Mouse (Mus musculus) ES-Bruce4 (cell line): ENCODE measurements around the gene Aamp. TPM values are rescaled to one million over a fixed set of nuclear protein-coding genes. Genes with fewer than 3 reads are reported as not detected.

Source experiments
- H3K27ac ChIP-seq: 2 replicates; pipeline ENCODE4 v1.5.1; 2012; ENCODE audit warnings: low read length, inconsistent platforms; ENCODE audit not compliant: insufficient read depth
- H3K27me3 ChIP-seq: 2 replicates; pipeline ENCODE4 v1.6.1; 2012; ENCODE audit warnings: mild to moderate bottlenecking, low read length, inconsistent platforms; ENCODE audit not compliant: control insufficient read depth, poor library complexity, insufficient read depth, severe bottlenecking
- H3K36me3 ChIP-seq: 2 replicates; pipeline ENCODE4 v1.6.1; 2012; ENCODE audit warnings: inconsistent platforms, mild to moderate bottlenecking, low read length, moderate library complexity; ENCODE audit not compliant: control insufficient read depth, poor library complexity, insufficient read depth, severe bottlenecking
- H3K4me1 ChIP-seq: one replicate; pipeline ENCODE4 v1.8.1; 2011; ENCODE audit warnings: low read length; ENCODE audit not compliant: control insufficient read depth, insufficient read depth
- H3K4me3 ChIP-seq: 2 replicates; pipeline ENCODE4 v1.5.1; 2011; ENCODE audit warnings: low read depth, mild to moderate bottlenecking, low read length
- H3K9ac ChIP-seq: 2 replicates; pipeline ENCODE4 v1.6.1; 2012; ENCODE audit warnings: low read depth, mild to moderate bottlenecking, inconsistent platforms; ENCODE audit not compliant: poor library complexity, severe bottlenecking
- H3K9me3 ChIP-seq: replicated peaks from 2 replicates; pipeline ENCODE4 v1.6.1; 2012; ENCODE audit warnings: mild to moderate bottlenecking, low read length, inconsistent platforms; ENCODE audit not compliant: control insufficient read depth, poor library complexity, insufficient read depth, severe bottlenecking
- CTCF ChIP-seq: IDR thresholded peaks from one replicate; pipeline ENCODE4 v1.8.1; 2011; ENCODE audit warnings: low read depth, low read length
- EP300 ChIP-seq: IDR thresholded peaks from 2 replicates; pipeline ENCODE4 v1.6.1; 2011; ENCODE audit warnings: low read depth, low read length; ENCODE audit not compliant: insufficient read depth
- POLR2A ChIP-seq: IDR thresholded peaks from one replicate; pipeline ENCODE4 v1.8.1; 2011; ENCODE audit warnings: low read length; ENCODE audit not compliant: insufficient read depth
- polyA plus RNA-seq: library from polyadenylated mRNA; stranded (reverse); fragments of >200 nt; gene quantifications from 2 replicates; pipeline ENCODE4 v1.2.4, GENCODE M21; 2011; ENCODE audit warnings: low read depth; ENCODE audit not compliant: missing spikeins, insufficient read depth, insufficient read length

Aamp gene
- polyA plus RNA-seq, 1 experiment: 96.3 TPM

GRCm38 (mm10) chr1:74281886-74282285 lies 2.7 kb downstream of the Aamp start:
- no peak overlapping the region for H3K4me3 ChIP-seq
- H3K27ac ChIP-seq: no peak overlapping the region
- no peaks in the 10 kb centered on the region for H3K9me3 ChIP-seq
- TF ChIP-seq POLR2A (no peak), EP300 (no peak), CTCF (no peak)
- no peaks in the 10 kb centered on the region for H3K27me3 ChIP-seq
- H3K4me1 ChIP-seq: no peaks in the 10 kb centered on the region
- H3K9ac ChIP-seq: no peak overlapping the region
- peaks cover 7% of the 10 kb centered on the region; the same call in 1 of the 2 replicates for H3K36me3 ChIP-seq

GRCm38 (mm10) chr1:74281372-74281771 lies 3.2 kb downstream of the Aamp start:
- Histone ChIP-seq H3K4me1 (no peaks in the 10 kb centered on the region), H3K27ac (no peak overlapping the region), H3K4me3 (no peak overlapping the region), H3K9me3 (no peaks in the 10 kb centered on the region), H3K36me3 (peaks cover 7% of the 10 kb centered on the region; the same call in 1 of the 2 replicates), H3K9ac (no peak overlapping the region), H3K27me3 (no peaks in the 10 kb centered on the region)
- TF ChIP-seq CTCF (no peak), POLR2A (no peak), EP300 (no peak)

DNA sequence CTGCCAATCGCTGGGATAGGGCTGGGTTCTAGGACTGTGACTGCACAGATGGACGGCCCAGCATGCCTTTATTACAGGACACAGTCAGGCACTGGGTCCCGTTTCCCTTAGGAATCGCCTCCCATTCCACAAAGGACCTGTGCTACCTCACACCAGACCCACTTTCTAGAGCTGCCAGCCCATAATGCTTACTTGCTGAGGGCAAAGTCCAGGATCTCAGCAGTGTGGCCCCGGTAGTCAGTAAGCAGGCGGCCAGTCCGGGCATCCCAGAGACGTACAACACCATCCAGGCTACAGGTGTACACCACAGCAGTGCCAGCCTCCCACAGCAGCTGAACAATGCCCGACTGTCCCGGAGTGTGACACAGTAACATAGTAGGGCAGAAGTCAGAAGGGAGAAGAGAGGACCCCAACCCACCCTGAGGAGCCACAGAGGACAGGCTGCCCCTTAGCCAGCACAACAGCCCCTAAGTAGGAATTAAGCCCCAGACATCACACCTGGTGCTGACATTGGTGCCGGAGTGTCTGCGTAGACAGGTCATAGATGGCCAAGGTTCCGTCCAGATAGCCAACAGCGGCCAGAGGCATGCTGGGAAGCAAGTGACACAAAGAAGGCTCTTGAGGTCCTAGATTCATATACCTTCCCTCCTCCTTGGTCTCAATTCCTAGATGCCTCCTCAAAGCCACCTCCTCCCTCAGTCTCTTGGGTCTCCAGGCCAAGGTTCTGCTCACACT lies 3.8 kb downstream of the Aamp start:
- H3K36me3 ChIP-seq: peaks cover 7% of the 10 kb centered on the region; the same call in 1 of the 2 replicates
- no peaks in the 10 kb centered on the region for H3K27me3 ChIP-seq
- no peaks in the 10 kb centered on the region for H3K9me3 ChIP-seq
- no peak overlapping the region for H3K4me3 ChIP-seq
- H3K4me1 ChIP-seq: no peaks in the 10 kb centered on the region
- no peak overlapping the region for H3K9ac ChIP-seq
- TF ChIP-seq POLR2A (no peak), CTCF (no peak), EP300 (no peak)
- H3K27ac ChIP-seq: no peak overlapping the region

DNA sequence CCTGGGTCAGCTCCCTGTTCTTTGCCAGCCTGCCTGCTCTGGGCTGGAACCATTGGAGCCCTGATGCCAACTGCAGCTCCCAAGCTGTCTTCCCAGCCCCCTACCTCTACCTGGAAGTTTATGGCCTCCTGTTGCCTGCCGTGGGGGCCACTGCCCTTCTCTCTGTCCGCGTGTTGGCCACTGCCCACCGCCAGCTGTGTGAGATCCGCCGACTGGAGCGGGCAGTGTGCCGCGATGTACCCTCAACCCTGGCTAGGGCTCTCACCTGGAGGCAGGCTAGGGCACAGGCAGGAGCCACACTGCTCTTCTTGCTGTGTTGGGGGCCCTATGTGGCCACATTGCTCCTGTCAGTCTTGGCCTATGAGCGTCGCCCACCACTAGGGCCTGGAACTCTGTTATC lies 5.5 kb downstream of the Aamp start:
- H3K4me3 ChIP-seq: no peak overlapping the region
- H3K27me3 ChIP-seq: no peaks in the 10 kb centered on the region
- H3K36me3 ChIP-seq: peaks cover 7% of the 10 kb centered on the region; the same call in 1 of the 2 replicates
- H3K4me1 ChIP-seq: no peaks in the 10 kb centered on the region
- no peak for TF ChIP-seq CTCF
- TF ChIP-seq EP300: no peak
- TF ChIP-seq POLR2A: no peak
- H3K27ac ChIP-seq: no peak overlapping the region
- H3K9me3 ChIP-seq: no peaks in the 10 kb centered on the region
- H3K9ac ChIP-seq: no peak overlapping the region

DNA sequence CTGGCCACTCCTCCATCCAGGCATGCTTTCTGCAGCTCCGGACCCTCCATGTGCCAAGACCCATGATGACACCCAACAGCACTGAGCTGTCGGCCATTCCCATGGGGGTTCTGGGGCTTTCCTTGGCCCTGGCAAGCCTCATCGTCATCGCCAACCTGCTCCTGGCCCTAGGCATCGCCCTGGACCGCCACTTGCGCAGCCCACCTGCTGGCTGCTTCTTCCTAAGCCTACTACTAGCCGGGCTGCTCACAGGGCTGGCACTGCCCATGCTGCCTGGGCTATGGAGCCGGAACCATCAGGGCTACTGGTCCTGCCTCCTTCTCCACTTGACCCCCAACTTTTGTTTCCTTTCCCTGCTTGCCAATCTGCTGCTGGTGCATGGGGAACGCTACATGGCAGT lies 6.0 kb downstream of the Aamp start, which contains the start of gene Gpbar1:
TSS of gene Gpbar1 (plus strand) at position 13 of the 400 bp plus-strand sequence.
- no peak within 1 kb of the TSS for H3K9ac ChIP-seq
- no peaks in the 10 kb centered on the region for H3K27me3 ChIP-seq
- no peak within 1 kb of the TSS for H3K4me3 ChIP-seq
- no peak for TF ChIP-seq CTCF
- no peak for TF ChIP-seq POLR2A
- no peak for TF ChIP-seq EP300
- H3K9me3 ChIP-seq: no peaks in the 10 kb centered on the region
- no peak within 1 kb of the TSS for H3K27ac ChIP-seq
- H3K36me3 ChIP-seq: peaks cover 7% of the 10 kb centered on the region; the same call in 1 of the 2 replicates
- H3K4me1 ChIP-seq: no peaks in the 10 kb centered on the region

- TF ChIP-seq EP300 (no peak), POLR2A (no peak)
- Histone ChIP-seq H3K4me1 (no peaks in the 10 kb centered on the region), H3K9ac (no peak overlapping the region)
Observed at GRCm38 (mm10) chr1:74277883-74278537, 6.5 kb downstream of the Aamp start.

More at GRCm38 (mm10) chr1:74277883-74278537, 6.5 kb downstream of the Aamp start:
- H3K36me3 ChIP-seq: peaks cover 7% of the 10 kb centered on the region; the same call in 1 of the 2 replicates
- no peak overlapping the region for H3K27ac ChIP-seq
- H3K4me3 ChIP-seq: no peak overlapping the region
- H3K27me3 ChIP-seq: no peaks in the 10 kb centered on the region
- H3K9me3 ChIP-seq: no peaks in the 10 kb centered on the region
